Mouse (Mus musculus) hindbrain, embryonic 11.5 days (tissue): ENCODE results near the gene Coq7. TPM values are rescaled to one million over a fixed set of nuclear protein-coding genes. Genes with fewer than 3 reads are reported as not detected.

ENCODE experiments used
- ATAC-seq: fragments of 200-750 bp; cut with Nextera tagmentation; 2 replicates; pipeline ENCODE4 v1.8.0; 2017; ENCODE audit warnings: mild to moderate bottlenecking, moderate TSS enrichment, moderate library complexity; ENCODE audit not compliant: low FRiP score
- DNase-seq: peaks from one replicate; pipeline ENCODE4 v3.0.0-alpha.2; 2015; ENCODE audit warnings: low spot score
- H3K27ac ChIP-seq: fragments of 300-500 bp; sonication (generic); 2 replicates; pipeline ENCODE4 v1.5.1; 2014; ENCODE audit warnings: mild to moderate bottlenecking, low read depth, low read length
- H3K27me3 ChIP-seq: fragments of 300-500 bp; sonication (generic); 2 replicates; pipeline ENCODE4 v1.6.1; 2014; ENCODE audit warnings: mild to moderate bottlenecking, low read length, moderate library complexity, mixed read lengths; ENCODE audit not compliant: control insufficient read depth, insufficient read depth
- H3K36me3 ChIP-seq: fragments of 300-500 bp; sonication (generic); 2 replicates; pipeline ENCODE4 v1.6.1; 2014; ENCODE audit warnings: mild to moderate bottlenecking, low read length, moderate library complexity, mixed read lengths; ENCODE audit not compliant: control insufficient read depth, insufficient read depth
- H3K4me1 ChIP-seq: fragments of 300-500 bp; sonication (generic); replicated peaks from 2 replicates; pipeline ENCODE4 v1.6.1; 2014; ENCODE audit warnings: low read length, mixed read lengths; ENCODE audit not compliant: control insufficient read depth, insufficient read depth
- H3K4me2 ChIP-seq: fragments of 300-500 bp; sonication (generic); replicated peaks from 2 replicates; pipeline ENCODE4 v1.6.1; 2014; ENCODE audit warnings: mild to moderate bottlenecking, low read depth, low read length
- H3K4me3 ChIP-seq: fragments of 300-500 bp; sonication (generic); 2 replicates; pipeline ENCODE4 v1.5.1; 2014; ENCODE audit warnings: low read depth, low read length
- H3K9ac ChIP-seq: fragments of 300-500 bp; sonication (generic); 2 replicates; pipeline ENCODE4 v1.6.1; 2014; ENCODE audit warnings: low read depth, low read length
- H3K9me3 ChIP-seq: fragments of 300-500 bp; sonication (generic); 2 replicates; pipeline ENCODE4 v1.6.1; 2016; ENCODE audit warnings: low read length; ENCODE audit not compliant: control insufficient read depth
- WGBS: fragments of 180-500 bp; shearing (Covaris S2); extraction: QIAGEN DNeasy Blood & Tissue Kit; methylation state at CpG from one replicate; pipeline ENCODE4 v1.1.7; 2014; 5-methylcytosine and 5-hydroxymethylcytosine counted together
- polyA plus RNA-seq: library from polyadenylated mRNA; unstranded; fragments of >200 nt; fragmentation: Nextera tagmentation; extraction: Ambion mirVana; gene quantifications from 2 replicates; pipeline ENCODE4 v1.2.1, GENCODE M21; 2014

Coq7 gene
- polyA plus RNA-seq, 1 experiment from 2014 or later, result 103 TPM

GRCm38 (mm10) chr7:118490666-118491430, 42.3 kb downstream of the Coq7 start:
- ATAC-seq, result peak; percentile 65
- 3% methylated on average over 62 of the region's 67 CpGs for WGBS
- H3K9me3 ChIP-seq, result no peaks in the 10 kb centered on the region
- H3K4me2 ChIP-seq, result peak overlapping the region; percentile 84
- peaks cover 41% of the 10 kb centered on the region for H3K27me3 ChIP-seq
- DNase-seq, result peak; percentile 68
- no peaks in the 10 kb centered on the region for H3K36me3 ChIP-seq
- H3K9ac ChIP-seq, result peak overlapping the region; percentile 75
- no peak overlapping the region for H3K27ac ChIP-seq
- peak overlapping the region; percentile 60 for H3K4me3 ChIP-seq
- H3K4me1 ChIP-seq, result 0 out of 2 replicates have a peak, but pooled peaks cover 3% of the 10 kb centered on the region

DNA sequence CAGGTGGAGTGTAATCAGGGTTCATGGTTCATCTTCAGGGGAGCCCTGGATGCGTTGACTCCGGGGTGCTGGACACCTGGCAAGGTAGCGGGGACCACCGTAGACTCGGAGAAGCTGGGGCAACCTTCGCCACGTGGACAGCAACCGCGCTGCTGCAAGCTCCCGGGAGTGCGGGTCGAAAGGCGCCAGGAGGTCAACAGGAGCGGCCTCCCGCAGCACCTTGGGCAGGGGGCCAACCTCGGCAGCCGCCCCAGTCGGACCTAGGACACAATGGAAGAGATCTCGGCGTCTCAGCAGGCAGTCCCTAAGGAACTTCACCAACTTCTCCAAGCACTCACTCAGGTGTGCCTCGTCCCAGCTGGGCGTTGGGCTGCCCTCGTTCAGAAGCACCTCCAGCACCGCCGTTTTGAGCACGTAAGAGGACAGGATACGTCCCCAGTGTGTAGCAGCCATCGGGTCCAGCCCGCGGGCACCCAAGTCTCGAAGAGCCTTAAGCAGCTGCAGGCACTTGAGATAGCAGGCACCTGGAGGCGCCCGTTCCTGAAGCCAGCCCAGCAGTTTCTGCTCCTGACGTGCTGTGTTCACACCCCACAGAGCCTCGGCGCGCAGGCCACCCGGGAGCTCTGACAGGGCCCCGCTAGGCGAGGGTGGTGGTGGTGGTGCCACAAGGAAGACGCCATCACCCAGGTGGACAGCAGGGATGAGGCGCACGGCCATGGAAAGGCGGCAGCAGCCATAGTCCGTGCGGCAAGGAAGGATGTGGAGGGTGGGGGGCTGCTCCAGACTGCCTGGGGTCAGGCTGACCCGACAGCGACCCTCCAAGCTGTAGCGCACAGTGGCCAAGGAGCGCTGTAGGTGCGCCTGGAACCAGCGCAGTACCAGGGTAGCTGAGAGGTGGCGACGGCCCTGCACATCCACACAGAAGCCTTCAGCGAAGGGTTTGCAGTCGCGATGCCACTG, 43.2 kb downstream of the Coq7 start:
- peak; percentile 21 for DNase-seq
- peak; percentile 30; the same call in 1 of the 2 replicates for ATAC-seq
- H3K4me1 ChIP-seq, result 0 out of 2 replicates have a peak, but pooled peaks cover 3% of the 10 kb centered on the region
- H3K9ac ChIP-seq, result no peak overlapping the region
- 15% methylated on average over 57 of the region's 57 CpGs for WGBS
- no peaks in the 10 kb centered on the region for H3K36me3 ChIP-seq
- H3K9me3 ChIP-seq, result no peaks in the 10 kb centered on the region
- H3K4me2 ChIP-seq, result no peak overlapping the region
- peaks cover 41% of the 10 kb centered on the region for H3K27me3 ChIP-seq
- H3K4me3 ChIP-seq, result 0 out of 2 replicates have a peak overlapping the region, but pooled peaks have one; percentile 60
- H3K27ac ChIP-seq, result no peak overlapping the region

- Histone ChIP-seq H3K27me3 (peaks cover 36% of the 10 kb centered on the region), H3K9me3 (no peaks in the 10 kb centered on the region), H3K36me3 (no peaks in the 10 kb centered on the region), H3K4me3 (no peak overlapping the region), H3K4me2 (no peak overlapping the region), H3K27ac (no peak overlapping the region), H3K9ac (no peak overlapping the region), H3K4me1 (0 out of 2 replicates have a peak, but pooled peaks cover 3% of the 10 kb centered on the region)
- DNase-seq (no peak), ATAC-seq (no peak)
- WGBS, result 29% methylated on average over 8 of the region's 8 CpGs
These were observed 45.0 kb downstream of the Coq7 start for GRCm38 (mm10) chr7:118488060-118488664.

- Histone ChIP-seq H3K36me3 (no peaks in the 10 kb centered on the region), H3K27ac (no peak overlapping the region), H3K9ac (no peak overlapping the region), H3K4me2 (no peak overlapping the region), H3K4me3 (no peak overlapping the region), H3K4me1 (0 out of 2 replicates have a peak, but pooled peaks cover 3% of the 10 kb centered on the region), H3K27me3 (peaks cover 32% of the 10 kb centered on the region), H3K9me3 (no peaks in the 10 kb centered on the region)
- ATAC-seq, result no peak
- WGBS, result 58% methylated on average over 5 of the region's 5 CpGs
- DNase-seq, result no peak
These were observed 46.2 kb downstream of the Coq7 start for GRCm38 (mm10) chr7:118486917-118487316.

- ATAC-seq, result no peak
- Histone ChIP-seq H3K27ac (no peak overlapping the region), H3K9ac (no peak overlapping the region), H3K36me3 (no peaks in the 10 kb centered on the region), H3K4me1 (no peaks in the 10 kb centered on the region), H3K4me2 (no peak overlapping the region), H3K27me3 (peaks cover 4% of the 10 kb centered on the region), H3K4me3 (no peak overlapping the region), H3K9me3 (no peaks in the 10 kb centered on the region)
- WGBS, result 56% methylated on average over 1 of the region's 1 CpGs
- DNase-seq, result no peak
These were observed 49.2 kb downstream of the Coq7 start for GRCm38 (mm10) chr7:118483996-118484395.

DNA sequence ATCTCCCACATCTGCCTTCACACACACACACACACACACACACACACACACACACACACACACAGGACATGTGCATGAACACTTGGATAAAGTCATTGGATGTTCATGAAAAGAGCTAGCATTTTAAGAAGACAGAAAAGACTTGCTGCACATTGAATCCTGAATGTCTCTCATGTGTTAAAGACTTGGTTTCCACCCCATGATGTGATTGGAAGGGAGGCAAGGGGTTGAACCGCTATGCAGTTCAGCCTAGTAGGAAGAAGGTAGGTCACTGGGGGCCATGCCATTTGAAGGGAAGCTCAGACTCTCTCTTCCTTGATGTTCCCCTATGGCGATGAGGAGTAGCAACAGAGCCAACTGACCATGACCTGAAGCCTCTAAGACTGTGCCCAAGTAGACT, 51.2 kb downstream of the Coq7 start:
- Histone ChIP-seq H3K27me3 (no peaks in the 10 kb centered on the region), H3K27ac (no peak overlapping the region), H3K4me3 (no peak overlapping the region), H3K4me2 (no peak overlapping the region), H3K36me3 (no peaks in the 10 kb centered on the region), H3K9ac (no peak overlapping the region), H3K4me1 (no peaks in the 10 kb centered on the region), H3K9me3 (no peaks in the 10 kb centered on the region)
- DNase-seq, result no peak
- ATAC-seq, result no peak
- 77% methylated on average over 2 of the region's 2 CpGs for WGBS

GRCm38 (mm10) chr7:118481047-118481810, 51.9 kb downstream of the Coq7 start:
- H3K4me1 ChIP-seq, result no peaks in the 10 kb centered on the region
- no peak overlapping the region for H3K9ac ChIP-seq
- H3K9me3 ChIP-seq, result no peaks in the 10 kb centered on the region
- DNase-seq (no peak), ATAC-seq (no peak)
- H3K4me2 ChIP-seq, result no peak overlapping the region
- 86% methylated on average over 10 of the region's 10 CpGs for WGBS
- H3K27ac ChIP-seq, result no peak overlapping the region
- H3K27me3 ChIP-seq, result no peaks in the 10 kb centered on the region
- H3K36me3 ChIP-seq, result no peaks in the 10 kb centered on the region
- no peak overlapping the region for H3K4me3 ChIP-seq

- DNase-seq (no peak), ATAC-seq (no peak)
- no peak overlapping the region for H3K27ac ChIP-seq
- 92% methylated on average over 9 of the region's 9 CpGs for WGBS
- H3K27me3 ChIP-seq, result no peaks in the 10 kb centered on the region
- H3K9me3 ChIP-seq, result no peaks in the 10 kb centered on the region
- no peak overlapping the region for H3K9ac ChIP-seq
- H3K4me1 ChIP-seq, result no peaks in the 10 kb centered on the region
- H3K4me2 ChIP-seq, result no peak overlapping the region
- no peaks in the 10 kb centered on the region for H3K36me3 ChIP-seq
- H3K4me3 ChIP-seq, result no peak overlapping the region
These were observed 52.9 kb downstream of the Coq7 start for GRCm38 (mm10) chr7:118480160-118480709.
